Mouse (Mus musculus) layer of hippocampus, adult 9-10 months (tissue): ENCODE results near the gene Srp68.

Experiments used
- DNase-seq: peaks from one replicate; pipeline ENCODE4 v3.0.0; 2022; ENCODE audit warnings: low spot score

Gene Srp68

GRCm38 (mm10) chr11:116247502-116248222 lies 26.4 kb downstream of the Srp68 start:
- DNase-seq: no peak

- DNase-seq: no peak
These were observed 28.4 kb downstream of the Srp68 start for GRCm38 (mm10) chr11:116245616-116246015.

GRCm38 (mm10) chr11:116244580-116244979 lies 29.4 kb downstream of the Srp68 start:
- DNase-seq: no peak

GRCm38 (mm10) chr11:116241744-116242235 lies 32.2 kb downstream of the Srp68 start:
- no peak for DNase-seq

GRCm38 (mm10) chr11:116239797-116240196 lies 34.2 kb downstream of the Srp68 start:
- no peak for DNase-seq

- no peak for DNase-seq
These were observed 36.1 kb downstream of the Srp68 start, which contains the start of gene Evpl for GRCm38 (mm10) chr11:116237742-116238395. TSS of gene Evpl (minus strand) at chr11:116238077.

- DNase-seq: no peak
These were observed 39.1 kb downstream of the Srp68 start for GRCm38 (mm10) chr11:116234901-116235300.

GRCm38 (mm10) chr11:116232427-116232826 lies 41.6 kb downstream of the Srp68 start:
- no peak for DNase-seq

- DNase-seq: no peak
These were observed 45.3 kb downstream of the Srp68 start for GRCm38 (mm10) chr11:116228699-116229098.

- peak; percentile 46 for DNase-seq
These were observed 47.6 kb downstream of the Srp68 start for GRCm38 (mm10) chr11:116226414-116226813.

GRCm38 (mm10) chr11:116222740-116223059 lies 51.3 kb downstream of the Srp68 start:
- DNase-seq: no peak

- no peak for DNase-seq
These were observed 51.9 kb downstream of the Srp68 start for GRCm38 (mm10) chr11:116221931-116222739.

- DNase-seq: peak; percentile 13
These were observed 54.1 kb downstream of the Srp68 start for GRCm38 (mm10) chr11:116219885-116220284.

GRCm38 (mm10) chr11:116218737-116219400 lies 55.1 kb downstream of the Srp68 start:
- DNase-seq: peak; percentile 71

- DNase-seq: no peak
These were observed 55.8 kb downstream of the Srp68 start for GRCm38 (mm10) chr11:116218263-116218662.

GRCm38 (mm10) chr11:116216549-116216948 lies 57.5 kb downstream of the Srp68 start:
- DNase-seq: no peak

GRCm38 (mm10) chr11:116215991-116216390 lies 58.0 kb downstream of the Srp68 start:
- no peak for DNase-seq

- no peak for DNase-seq
These were observed 58.8 kb downstream of the Srp68 start for GRCm38 (mm10) chr11:116215181-116215580.

- no peak for DNase-seq
These were observed 60.0 kb downstream of the Srp68 start for GRCm38 (mm10) chr11:116213877-116214510.

- DNase-seq: no peak
These were observed 61.2 kb downstream of the Srp68 start for GRCm38 (mm10) chr11:116212847-116213246.

GRCm38 (mm10) chr11:116210696-116211095 lies 63.3 kb downstream of the Srp68 start:
- no peak for DNase-seq

GRCm38 (mm10) chr11:116209257-116209656 lies 64.8 kb downstream of the Srp68 start:
- DNase-seq: no peak
